Mouse (Mus musculus) gonadal fat pad, adult 2 months (tissue): ENCODE measurements around the gene Chst7. TPM values are rescaled to one million over a fixed set of nuclear protein-coding genes. Genes with fewer than 3 reads are reported as not detected.

Experiments used
- DNase-seq: peaks from one replicate; pipeline ENCODE4 v3.0.0-alpha.2; 2012; ENCODE audit warnings: low read depth
- polyA plus RNA-seq: library from polyadenylated mRNA; depleted of rRNA; stranded (reverse); fragments of >200 nt; gene quantifications from 2 replicates; pipeline ENCODE4 v1.2.3, GENCODE M21; 2012; rRNA removed

Gene Chst7
- polyA plus RNA-seq = 3.4 and 4.0 TPM in 2 replicates

DNA sequence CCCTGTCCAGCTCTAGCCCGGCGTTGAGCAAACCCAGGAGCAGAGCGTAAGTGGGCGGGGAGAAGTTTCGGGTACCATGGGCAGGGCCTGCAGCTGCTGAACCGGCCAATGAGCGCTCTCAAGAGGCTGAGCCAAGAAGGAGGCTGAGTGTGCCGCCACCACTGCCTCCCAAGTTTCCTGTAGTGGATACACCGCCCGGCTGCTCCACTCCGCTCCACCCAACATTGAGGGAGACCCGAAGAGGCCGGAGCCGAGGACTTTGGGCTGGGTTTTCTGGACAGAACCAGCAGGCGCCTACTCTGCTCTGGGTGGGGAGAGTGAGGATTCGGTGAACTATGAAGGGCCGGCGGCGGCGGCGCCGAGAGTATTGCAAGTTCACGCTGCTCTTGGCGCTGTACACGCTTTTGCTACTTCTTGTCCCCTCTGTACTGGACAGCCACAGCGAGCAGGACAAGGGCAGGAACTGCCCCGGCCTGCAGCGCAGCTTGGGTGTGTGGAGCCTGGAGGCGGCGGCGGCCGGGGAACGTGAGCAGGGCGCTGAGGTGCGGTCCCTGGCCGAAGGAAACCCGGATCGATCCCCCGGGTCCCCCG is at the start of gene Chst7:
TSS of gene Chst7 (plus strand) at position 180 of the 591 bp plus-strand sequence.
- no peak for DNase-seq

GRCm38 (mm10) chrX:20012211-20012610 is 47.1 kb upstream of the Chst7 start:
- no peak for DNase-seq

- no peak for DNase-seq
Observed at GRCm38 (mm10) chrX:20020942-20021341, 38.4 kb upstream of the Chst7 start.

- no peak for DNase-seq
Observed at GRCm38 (mm10) chrX:20060096-20060768, 872 bp downstream of the Chst7 start.

DNA sequence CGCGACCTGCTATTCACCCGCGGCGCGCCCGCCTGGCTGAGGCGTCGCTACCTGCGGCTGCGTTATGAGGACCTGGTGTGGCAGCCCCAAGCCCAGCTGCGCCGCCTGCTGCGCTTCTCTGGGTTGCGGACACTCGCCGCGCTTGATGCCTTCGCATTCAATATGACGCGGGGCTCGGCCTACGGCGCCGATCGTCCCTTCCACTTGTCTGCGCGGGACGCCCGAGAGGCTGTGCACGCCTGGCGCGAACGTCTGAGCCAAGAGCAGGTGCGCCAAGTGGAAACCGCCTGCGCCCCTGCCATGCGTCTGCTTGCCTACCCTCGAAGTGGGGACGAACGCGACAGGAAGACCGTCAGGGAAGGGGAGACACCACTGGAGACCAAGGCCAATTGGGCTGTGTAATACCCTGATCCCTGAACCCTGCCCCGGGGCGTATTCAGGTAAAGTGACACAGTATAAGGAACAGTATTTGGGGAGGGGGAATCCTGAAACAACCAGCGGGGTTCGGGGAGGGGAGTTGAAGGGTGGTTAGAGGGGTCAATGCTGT is 1.5 kb downstream of the Chst7 start:
- DNase-seq = no peak

- DNase-seq = no peak
Observed at GRCm38 (mm10) chrX:20061764-20062480, 2.6 kb downstream of the Chst7 start.

DNA sequence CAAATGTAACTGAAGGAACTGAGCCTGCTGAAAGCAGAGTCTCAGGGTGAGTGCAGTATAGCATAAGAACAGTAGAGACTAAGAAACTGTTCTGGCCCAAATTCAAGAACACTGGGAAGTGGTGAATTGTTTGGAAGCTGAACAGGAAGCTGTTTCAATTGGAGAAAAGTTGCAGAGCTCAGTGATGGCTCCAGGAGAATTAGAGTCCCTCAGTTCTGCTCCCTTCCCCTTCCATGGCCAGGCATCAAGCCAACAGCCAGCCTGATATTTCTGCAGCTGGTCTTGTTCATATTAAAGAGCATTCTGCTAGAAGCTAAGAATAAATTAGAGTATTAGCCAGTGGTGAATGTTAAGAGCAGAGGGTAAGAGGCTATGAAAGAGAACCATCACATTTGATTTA is 7.3 kb downstream of the Chst7 start:
- no peak for DNase-seq

DNA sequence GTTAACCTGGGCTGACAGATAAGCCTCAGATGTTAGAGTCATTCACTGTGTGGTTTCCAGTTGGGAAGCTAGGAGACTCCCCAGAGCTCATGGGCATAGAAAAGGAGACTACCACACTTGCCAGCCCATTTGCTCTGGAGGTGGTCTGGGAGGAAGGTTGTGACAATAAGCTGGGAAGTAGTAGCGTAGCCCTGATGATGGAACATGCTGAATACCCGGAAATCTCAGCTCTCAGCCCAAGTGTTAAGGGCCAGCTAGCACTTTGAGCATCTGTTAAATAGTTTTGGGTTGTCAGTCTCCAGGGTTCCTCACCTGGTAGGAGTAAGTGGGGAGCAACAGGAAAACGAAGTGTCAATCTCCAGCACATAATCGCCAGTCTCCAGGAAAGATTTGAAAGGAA is 10.8 kb downstream of the Chst7 start:
- DNase-seq = no peak

DNA sequence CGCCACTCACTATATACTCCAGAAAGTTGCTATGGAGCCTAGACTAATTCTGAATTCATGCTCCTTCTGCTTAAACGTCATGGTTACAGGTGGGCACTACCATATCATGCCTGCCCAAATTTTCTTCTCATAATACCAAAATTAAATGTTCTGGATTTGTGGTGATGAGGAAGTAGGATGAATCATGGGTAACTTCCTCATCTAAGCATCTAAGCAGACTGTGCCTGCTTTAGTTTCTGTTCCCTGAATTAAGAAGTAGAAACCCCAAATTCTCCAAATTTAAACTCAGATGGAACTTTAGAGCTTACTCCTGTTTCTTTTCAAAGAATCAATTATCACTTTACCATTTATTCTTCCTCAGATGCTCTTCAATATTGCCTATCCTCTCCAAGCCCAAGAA is 58.4 kb downstream of the Chst7 start:
- no peak for DNase-seq

GRCm38 (mm10) chrX:20125481-20125880 is 66.1 kb downstream of the Chst7 start:
- DNase-seq = no peak

- no peak for DNase-seq
Observed at GRCm38 (mm10) chrX:20128951-20129350, 69.6 kb downstream of the Chst7 start.

DNA sequence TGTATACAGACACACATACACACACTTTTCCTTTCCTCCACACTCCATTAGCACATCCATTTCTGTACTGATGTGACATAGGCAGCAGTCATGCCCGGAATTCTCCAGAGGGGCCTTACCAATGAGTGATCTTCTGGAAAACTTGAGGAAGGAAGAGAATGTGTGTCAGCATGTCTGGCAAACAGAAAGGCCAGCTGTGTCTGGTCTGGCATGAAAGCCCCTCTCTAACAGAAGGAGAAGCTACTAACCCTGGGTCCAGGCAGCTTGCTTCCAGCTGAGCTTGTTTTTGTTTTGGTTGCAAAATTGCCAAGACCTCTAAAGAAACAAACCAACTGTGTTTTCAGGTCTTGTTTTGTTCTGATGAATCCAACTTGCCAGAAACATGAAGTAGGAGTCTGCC is 70.1 kb downstream of the Chst7 start:
- no peak for DNase-seq

Other genes with a start within 250 kb of the Chst7 start
- gene Slc9a7, start 232.2 kb downstream of the Chst7 start, polyA plus RNA-seq = 3.4 and 5.2 TPM in 2 replicates